Mouse (Mus musculus): ENCODE data around the gene Prcc.

Gene Prcc

DNA sequence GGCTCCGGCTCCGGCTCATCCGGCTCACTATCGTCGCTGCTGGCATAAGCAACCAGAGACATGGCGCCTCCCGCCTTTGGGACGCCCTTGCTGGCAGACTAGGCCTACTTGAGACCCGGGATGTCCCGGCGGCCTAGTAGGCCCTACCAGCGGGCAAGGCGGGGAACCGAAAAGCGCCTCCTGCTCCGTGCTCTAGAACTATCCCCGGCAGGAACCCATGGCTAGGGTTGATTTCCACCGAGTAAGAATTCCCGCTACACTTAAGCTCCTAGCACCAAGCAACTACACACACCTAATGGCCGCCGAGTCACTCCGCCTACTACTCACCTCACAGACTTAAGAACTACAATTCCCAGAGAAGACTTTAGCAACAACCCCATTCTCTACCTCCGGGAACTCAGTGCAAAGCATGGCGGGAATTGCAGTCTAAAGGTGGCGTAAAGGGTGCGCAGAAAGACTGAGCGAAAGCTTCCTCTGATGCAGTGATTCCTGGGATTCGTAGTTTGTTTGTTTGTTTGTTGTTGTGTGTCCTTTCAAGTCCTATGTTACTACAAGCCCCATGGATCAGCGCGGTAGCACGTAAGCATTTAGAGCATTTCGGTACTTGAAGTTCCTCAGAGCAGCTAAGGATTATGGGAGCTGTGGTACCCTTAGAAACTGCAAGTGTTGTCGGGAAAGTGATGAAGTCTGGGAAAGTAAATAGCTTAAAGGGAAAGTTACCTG lies at the start of gene Prcc:
Gene Prcc, minus strand, starts transcription at position 328 of the 723 bp plus-strand sequence.
- DNase-seq (ENCODE audit: low spot score) = peak; percentile 69

DNA sequence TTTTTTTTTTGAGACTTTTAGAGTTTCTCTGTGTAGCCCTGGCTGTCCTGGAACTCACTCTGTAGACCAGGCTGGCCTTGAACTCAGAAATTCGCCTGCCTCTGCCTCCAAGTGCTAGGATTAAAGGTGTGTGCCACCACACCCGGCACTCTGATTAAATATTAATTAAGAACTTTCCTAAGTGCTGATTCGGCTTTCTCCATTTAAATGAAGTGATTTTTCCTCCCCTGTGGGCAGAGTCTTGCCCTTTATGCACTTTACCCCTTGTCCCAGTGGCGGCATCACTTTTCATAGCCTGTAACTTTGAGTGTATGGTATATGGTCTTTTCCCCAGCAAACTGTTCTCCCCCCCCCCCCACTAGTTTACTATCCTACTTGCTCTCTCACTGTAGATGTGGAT lies 49.8 kb upstream of the Prcc start:
- DNase-seq (ENCODE audit: low spot score) = no peak

DNA sequence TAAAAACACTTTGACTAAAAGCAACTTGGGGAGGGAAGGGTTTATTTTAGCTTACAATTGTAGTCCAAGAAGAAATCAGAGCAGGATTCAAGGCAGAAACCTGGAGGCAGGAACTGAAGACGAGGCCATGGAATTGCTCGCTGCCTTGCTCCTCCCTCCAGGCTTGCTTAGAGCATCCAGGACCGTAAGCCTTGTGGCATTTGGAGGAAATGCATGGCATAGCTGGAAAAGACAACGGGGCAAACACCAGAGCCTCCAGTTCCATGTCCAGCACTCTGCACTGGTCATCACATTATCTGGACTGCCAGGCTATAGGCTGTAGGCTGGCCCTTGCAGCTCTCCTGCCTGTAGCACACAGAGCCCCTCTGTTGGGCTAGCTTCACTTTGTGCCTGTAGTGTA lies 49.1 kb upstream of the Prcc start:
- DNase-seq (ENCODE audit: low spot score) = no peak

DNA sequence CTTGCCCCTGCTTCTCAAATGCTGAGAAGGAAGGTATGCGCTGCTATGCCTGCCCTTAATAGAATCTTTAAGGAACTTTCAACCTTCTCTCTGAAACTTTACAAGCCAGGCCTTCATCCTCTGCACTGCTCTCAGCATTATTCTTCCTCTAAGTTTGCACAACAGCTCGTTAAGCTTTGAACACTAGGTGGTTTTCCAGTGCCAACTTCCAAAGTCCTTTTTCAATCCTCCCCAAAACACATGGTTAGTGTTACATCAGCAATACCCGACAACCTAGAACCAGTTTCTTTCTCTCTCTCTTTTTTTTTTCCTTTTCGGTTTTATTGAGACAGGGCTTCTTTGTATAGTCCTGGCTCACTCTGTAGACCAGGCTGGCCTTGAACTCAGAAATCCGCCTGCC lies 48.6 kb upstream of the Prcc start:
- no peak for DNase-seq (ENCODE audit: low spot score)

- DNase-seq (ENCODE audit: low spot score) = peak; percentile 97
Observed at GRCm38 (mm10) chr3:87930078-87930795, 44.8 kb upstream of the Prcc start, which contains the start of the genes Isg20l2 and Rrnad1. Gene Isg20l2, plus strand, starts transcription at chr3:87930314. Gene Rrnad1, minus strand, starts transcription at chr3:87930717.

DNA sequence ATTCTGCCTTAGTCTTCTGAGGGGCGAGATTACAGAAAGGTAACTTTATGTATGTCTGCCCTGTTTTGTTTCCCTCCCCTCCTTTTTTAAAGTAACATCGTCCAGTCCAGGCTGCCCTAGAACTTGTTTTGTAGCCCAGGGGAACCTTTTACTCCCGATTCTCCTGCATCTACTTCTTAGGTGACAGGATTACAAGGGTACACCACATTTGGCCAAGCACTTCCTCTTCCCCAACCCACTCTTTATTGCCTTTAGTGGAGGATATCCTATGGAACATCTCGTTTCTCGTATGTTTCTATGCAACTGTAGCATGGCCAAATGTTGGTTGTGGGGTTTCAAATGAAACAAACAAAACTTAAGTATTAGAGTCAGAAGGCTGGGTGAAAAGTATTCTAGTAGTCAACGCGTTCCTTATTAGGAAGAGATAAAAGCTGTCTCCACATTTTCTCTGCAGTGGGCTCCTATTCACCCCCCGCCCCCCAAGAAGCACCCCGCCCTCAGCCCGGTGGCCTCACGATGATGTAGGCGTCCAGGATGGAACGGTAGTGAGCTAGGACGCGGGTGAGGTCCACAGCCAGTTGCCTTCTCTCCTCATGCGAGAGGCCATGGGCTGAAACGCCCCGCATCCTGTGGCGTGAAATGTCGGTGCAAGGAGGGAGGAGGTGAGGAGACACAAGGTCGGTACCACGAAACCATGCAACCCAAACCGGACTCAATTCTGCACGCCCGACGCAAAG lies 44.1 kb upstream of the Prcc start:
- DNase-seq (ENCODE audit: low spot score) = no peak

DNA sequence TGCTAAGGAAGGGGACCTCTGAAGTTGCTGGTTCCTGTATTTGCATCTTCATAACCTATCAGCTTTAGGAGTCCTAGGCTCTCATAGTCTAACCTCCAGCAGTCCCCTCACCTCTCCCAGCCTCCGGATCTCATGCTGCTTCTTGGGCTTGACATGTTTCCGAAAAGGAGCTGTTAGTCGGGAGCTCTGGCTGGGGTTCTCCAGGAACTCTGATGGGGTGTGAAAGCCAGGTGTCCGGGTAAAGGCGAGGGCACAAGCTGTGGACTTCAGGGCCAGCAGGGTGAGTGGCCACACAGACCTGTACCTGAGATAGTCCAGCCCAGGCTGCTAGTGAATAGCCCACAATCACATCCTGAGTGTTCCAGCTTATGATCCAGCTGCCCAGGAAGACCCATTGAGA lies 42.0 kb upstream of the Prcc start:
- no peak for DNase-seq (ENCODE audit: low spot score)

DNA sequence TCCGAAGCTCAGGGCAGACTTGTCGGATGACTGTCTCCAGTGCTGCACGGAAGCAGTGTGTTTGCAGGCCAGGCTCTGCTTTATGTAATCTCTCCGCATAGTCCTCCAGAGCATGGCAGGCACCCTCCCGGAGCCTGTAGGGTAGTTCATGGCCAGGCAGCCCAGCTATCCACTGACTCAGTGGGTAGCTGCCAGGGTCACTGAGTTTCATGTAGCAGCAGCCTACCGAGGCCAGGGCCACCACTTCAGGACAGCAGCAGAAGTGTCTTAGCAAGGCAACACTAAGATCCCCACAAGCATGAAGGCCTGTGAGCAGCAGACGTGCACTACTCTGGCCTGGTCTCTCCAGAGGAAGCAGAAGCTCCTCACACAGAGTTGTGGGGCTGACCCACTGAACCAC lies 39.6 kb upstream of the Prcc start:
- no peak for DNase-seq (ENCODE audit: low spot score)

GRCm38 (mm10) chr3:87920270-87920943 lies 35.0 kb upstream of the Prcc start:
- no peak for DNase-seq (ENCODE audit: low spot score)

DNA sequence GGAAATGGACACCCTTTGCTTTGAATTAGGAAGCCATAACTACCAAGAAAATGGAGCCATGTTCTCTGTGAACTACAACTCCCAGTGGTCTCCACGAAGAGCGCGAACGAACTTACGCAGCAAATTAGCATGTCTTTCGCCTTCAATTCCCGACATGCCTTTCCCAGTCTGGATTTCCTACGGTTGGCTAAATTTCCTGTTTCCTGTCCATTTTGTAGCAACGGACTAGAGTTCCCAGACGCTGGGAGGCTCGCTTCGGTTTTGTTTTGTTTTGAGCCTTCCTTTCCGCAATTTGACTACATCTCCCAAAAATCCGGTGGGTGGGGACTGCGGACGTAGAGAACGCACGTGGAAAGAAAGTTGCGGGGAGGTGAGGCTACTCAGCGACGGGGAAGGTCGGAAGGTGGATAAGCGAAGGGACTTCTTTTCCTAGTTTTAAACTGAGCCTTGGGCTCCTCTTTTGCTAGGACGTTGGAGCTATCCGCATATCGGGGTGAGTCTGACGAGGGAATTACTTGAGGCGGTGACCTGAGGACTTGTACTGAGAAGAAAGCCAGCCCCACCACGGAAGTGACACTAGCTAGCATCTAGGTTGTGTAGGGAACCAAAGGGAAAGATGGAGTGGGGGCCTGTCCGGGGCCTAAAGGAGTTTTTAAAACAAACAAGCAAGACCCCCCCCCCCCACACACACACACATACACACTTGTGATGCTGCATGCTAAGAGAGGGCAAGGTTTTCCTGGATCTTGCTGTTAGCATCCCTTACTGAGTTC lies 34.1 kb upstream of the Prcc start, which contains the start of gene Mrpl24:
Gene Mrpl24, plus strand, starts transcription at position 171 of the 773 bp plus-strand sequence.
- DNase-seq (ENCODE audit: low spot score) = peak; percentile 52

- DNase-seq (ENCODE audit: low spot score) = no peak
Observed at GRCm38 (mm10) chr3:87918551-87918950, 33.1 kb upstream of the Prcc start.

DNA sequence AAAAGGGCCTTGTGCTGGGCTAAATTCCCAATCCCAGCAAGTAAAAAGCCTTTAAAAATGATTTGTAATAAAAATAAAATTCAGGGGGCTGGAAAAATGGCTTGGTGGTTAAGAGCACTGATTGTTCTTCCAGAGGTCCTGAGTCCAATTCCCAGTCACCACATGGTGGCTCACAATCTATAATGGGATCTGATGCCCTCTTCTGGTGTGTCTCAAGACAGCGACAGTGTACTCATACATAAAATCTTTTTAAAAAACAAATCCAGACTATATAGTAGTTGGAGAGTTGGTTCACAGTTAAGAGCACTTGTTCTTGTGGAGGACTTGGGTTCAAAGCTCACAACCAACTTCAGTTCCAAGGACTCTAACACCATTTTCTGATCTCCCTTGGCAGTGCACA lies 31.6 kb upstream of the Prcc start:
- no peak for DNase-seq (ENCODE audit: low spot score)

DNA sequence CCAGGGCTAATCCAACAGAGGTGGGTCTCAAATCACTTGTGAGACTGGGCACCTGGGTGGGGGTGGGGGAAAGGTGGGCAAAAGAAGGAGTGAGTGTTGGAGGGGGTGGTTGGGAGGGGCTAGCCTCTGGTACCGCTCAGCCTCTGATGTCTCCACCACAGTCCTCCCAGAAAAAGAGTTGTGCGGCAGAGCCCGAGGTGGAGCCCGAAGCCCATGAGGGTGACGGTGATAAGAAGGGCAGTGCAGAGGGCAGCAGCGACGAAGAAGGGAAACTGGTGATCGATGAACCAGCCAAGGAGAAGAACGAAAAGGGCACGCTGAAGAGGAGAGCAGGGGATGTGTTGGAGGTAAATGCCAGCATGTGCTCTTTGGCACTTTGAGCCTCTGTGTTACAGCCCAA lies 28.5 kb upstream of the Prcc start:
- no peak for DNase-seq (ENCODE audit: low spot score)

DNA sequence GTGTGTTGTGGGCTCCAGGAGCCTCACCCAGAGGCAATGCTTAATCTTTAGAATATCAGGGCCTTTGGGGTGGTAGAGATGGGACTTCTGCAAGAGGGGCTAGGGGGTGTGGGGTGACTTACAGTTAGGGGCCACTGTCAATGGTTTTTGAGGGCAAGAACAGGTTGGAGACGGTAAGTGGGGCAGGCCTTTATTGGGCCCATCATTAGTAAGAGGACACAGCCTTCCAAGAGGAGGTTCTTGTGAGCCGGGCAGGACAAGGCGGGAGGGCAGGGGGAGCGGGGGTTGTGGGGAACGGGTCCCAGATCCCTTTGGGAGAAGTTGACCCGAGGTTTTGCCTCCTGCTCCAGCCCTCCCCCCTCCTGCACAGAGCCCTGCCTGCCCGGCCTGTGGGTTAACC lies 28.1 kb upstream of the Prcc start:
- DNase-seq (ENCODE audit: low spot score) = no peak

DNA sequence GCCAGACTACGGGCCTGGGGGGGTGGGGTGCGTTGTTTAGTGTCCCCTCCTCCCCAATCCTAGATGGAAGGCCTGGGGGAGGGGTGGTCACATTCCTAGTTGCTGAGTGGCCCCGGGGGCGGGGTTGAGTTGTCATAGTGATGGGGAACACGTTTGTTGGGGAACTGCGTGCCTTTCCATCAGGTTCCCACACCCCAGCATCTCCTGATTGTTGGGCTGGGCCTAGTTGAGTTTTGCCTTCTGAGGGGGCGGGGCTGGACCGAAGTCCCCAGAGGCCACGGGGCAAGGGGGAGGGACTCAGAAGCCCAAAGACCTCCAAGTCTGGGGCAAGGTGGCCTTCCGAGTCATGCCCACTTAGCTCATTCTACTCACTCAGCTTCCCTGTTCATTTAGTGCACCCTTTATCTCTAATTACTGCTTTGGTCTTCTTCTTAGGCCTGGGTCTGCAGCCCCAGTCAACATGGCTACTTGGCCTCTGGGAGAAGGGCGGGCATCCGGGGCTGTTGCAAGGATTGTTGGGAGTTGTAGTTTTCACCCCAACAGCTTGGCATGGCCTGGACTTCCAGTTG lies 25.2 kb upstream of the Prcc start:
- peak; percentile 72 for DNase-seq (ENCODE audit: low spot score)

DNA sequence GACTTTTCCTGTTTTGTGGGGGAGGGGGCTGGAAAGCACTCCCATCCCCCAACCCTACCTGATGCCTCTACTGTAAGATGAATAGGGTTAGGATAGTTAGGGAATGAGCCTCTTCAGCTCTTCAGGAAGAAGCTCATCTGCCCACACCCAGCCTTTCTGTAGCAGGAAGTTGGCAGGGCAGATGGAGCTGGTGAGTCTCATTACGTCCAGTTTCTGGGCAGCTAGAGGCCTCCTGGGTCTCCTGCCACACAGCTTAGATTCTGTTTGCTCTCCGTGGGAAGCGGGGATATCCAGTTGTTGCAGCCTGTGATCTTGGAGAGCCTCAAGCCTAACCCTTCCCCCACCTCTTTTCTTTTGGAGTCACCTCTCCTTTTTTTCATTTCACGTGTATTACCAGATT lies 24.5 kb upstream of the Prcc start:
- DNase-seq (ENCODE audit: low spot score) = no peak

GRCm38 (mm10) chr3:87909381-87909780 lies 24.0 kb upstream of the Prcc start:
- DNase-seq (ENCODE audit: low spot score) = no peak

DNA sequence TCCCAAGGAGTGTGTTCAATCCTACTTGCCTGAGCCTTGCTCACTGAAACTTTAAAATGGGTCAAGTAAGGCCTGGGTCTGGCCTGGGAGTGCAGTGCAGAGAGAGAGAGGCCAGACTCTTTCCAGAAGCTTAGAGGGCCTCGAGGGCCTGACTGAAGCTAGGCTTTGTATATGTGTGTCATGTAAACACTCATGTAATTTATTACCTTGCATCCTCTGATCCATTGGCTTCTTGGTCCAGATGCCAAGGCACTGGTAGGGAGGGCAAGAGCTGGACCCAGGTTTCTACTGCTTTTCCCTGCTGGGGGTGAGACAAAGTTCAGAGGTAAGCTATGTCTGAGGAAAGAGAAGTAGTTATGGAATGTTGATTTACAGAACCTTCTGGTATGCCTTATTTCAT lies 22.5 kb upstream of the Prcc start:
- no peak for DNase-seq (ENCODE audit: low spot score)

DNA sequence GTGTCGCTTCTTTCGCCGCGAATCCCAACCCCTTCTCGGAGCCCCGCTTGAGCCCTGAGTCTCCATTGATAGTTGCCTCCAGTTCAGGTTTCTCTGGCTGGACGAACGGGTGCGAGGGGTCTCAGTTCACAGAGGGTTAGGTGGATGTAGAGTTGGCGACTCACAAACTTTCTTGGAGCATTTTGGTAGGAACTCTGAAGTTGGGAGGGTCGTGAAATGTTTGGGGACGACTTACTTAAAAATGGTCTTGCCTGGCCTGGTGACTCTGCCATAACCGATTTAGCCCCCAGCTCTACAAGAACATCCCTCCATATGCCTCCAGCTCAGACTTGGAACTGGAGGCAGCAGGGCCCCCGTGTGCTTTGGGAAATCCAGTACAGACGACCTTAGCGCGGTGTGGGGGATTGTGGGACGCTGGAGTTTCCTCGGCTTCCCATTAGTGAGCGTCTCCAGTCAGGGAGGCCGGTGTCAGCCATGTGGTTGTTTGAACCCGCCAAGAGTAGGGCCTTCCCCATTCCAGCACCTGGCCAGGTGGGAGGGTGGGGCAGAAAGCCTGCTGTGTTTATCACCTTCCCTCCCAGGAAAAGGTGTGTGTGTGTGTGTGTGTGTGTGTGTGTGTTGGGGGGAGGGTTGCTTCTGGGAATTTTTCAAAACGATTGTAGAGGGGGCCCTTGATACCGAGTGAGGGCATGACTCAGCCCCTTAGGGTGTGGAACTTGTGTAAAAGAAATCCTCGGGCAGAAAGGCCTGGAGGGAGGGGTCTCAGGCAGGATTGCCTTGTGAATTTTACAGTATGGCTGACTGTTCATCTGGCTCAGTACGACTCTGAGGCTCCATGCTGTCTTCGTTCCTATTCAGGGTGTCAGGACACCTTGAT lies 21.8 kb upstream of the Prcc start:
- DNase-seq (ENCODE audit: low spot score) = no peak

DNA sequence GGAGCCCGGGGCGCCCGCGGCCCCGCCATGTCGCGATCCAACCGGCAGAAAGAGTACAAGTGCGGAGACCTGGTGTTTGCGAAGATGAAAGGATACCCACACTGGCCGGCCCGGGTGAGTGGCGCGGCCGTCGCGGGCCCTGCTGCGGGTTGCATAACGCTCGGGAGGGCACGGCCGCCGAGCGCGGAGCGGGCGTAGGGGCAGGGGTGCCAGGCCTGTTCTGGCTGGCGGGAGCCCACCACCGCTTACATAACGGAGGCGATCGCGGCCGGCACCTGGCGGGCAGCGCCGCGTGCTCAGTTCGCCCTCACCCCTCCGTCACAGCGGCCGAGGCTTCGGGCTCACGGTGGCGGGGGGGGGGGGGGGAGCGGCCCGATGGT lies 21.2 kb upstream of the Prcc start:
- DNase-seq (ENCODE audit: low spot score) = no peak
